Mouse (Mus musculus) limb, embryonic 15.5 days (tissue): ENCODE measurements at regions not wholly inside any gene's neighbourhood (a gene's known extent, or its start where the extent isn't known, plus 50 kb on each side); places are given as distances from the start of the nearest gene placed in this dataset.

ENCODE experiments used
- ATAC-seq: fragments of 200-750 bp; cut with Nextera tagmentation; 2 replicates; pipeline ENCODE4 v1.8.0; 2017; ENCODE audit warnings: low read depth, moderate TSS enrichment; ENCODE audit not compliant: insufficient number of reproducible peaks, low FRiP score, low TSS enrichment
- H3K27ac ChIP-seq: fragments of 300-500 bp; sonication (generic); 2 replicates; pipeline ENCODE4 v1.5.1; 2015; ENCODE audit warnings: moderate library complexity, mild to moderate bottlenecking, inconsistent platforms
- H3K27me3 ChIP-seq: fragments of 300-500 bp; sonication (generic); 2 replicates; pipeline ENCODE4 v1.6.1; 2015; ENCODE audit warnings: inconsistent platforms
- H3K36me3 ChIP-seq: fragments of 300-500 bp; sonication (generic); 2 replicates; pipeline ENCODE4 v1.6.1; 2015; ENCODE audit warnings: inconsistent platforms
- H3K4me1 ChIP-seq: fragments of 300-500 bp; sonication (generic); 2 replicates; pipeline ENCODE4 v1.6.1; 2015; ENCODE audit warnings: inconsistent platforms
- H3K4me2 ChIP-seq: fragments of 300-500 bp; sonication (generic); 2 replicates; pipeline ENCODE4 v1.6.1; 2015; ENCODE audit warnings: mild to moderate bottlenecking, inconsistent platforms
- H3K4me3 ChIP-seq: fragments of 300-500 bp; sonication (generic); 2 replicates; pipeline ENCODE4 v1.5.1; 2015; ENCODE audit warnings: mild to moderate bottlenecking, inconsistent platforms
- H3K9ac ChIP-seq: fragments of 300-500 bp; sonication (generic); 2 replicates; pipeline ENCODE4 v1.6.1; 2015; ENCODE audit warnings: inconsistent platforms
- H3K9me3 ChIP-seq: fragments of 300-500 bp; sonication (generic); 2 replicates; pipeline ENCODE4 v1.6.1; 2016; ENCODE audit warnings: inconsistent platforms
- WGBS: fragments of 180-500 bp; shearing (Covaris S2); methylation state at CpG from one replicate; pipeline ENCODE4 v1.1.7; 2015; 5-methylcytosine and 5-hydroxymethylcytosine counted together

DNA sequence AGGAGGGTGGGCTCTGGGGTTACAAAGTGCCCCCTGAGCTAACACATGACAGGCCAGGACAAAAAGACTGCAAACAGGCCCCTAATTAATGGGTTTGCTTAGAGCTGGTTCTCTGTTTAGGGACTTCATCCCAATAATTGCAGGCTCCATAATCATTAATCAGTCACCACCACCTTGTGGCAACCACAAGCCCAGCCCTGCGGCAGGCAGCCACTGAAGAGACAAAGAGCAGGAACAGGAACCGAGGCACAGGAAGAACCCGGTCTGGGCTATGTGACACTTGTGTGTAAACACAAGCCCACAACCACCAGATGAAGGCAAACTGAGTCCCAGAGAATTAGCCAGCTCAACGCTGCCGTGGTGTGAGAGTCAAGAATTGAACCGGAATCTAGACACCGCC is 114.1 kb upstream of the Pkdcc start:
- Histone ChIP-seq H3K27ac (peak overlapping the region; percentile 48), H3K4me1 (peaks cover 39% of the 10 kb centered on the region)

DNA sequence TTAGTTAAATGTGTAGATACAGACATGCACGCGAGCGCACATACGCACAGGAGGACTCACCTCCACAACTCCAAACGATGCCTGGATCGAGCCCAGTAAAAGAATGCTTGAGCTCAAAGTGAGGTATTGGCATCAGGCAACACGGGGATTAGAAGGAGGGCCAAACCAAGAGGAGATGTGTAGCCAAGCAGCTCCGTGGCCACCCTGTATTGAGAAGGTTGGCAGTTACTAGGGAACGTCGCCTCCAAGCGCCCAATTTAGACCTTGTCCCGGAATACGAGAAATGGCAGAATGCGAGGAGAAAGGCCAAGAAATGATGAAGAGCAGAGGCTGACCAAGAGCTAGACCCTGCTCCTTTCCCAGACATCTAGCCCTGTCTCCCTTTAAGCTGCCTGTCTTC is 113.3 kb upstream of the Pkdcc start:
- WGBS: 60% methylated on average over 14 of the region's 14 CpGs
- peaks cover 21% of the 10 kb centered on the region; the same call in 1 of the 2 replicates for H3K27me3 ChIP-seq
- H3K9ac ChIP-seq: no peak overlapping the region
- H3K36me3 ChIP-seq: no peaks in the 10 kb centered on the region
- H3K4me3 ChIP-seq: no peak overlapping the region
- H3K9me3 ChIP-seq: no peaks in the 10 kb centered on the region
- ATAC-seq: peak; percentile 59
- H3K27ac ChIP-seq: peak overlapping the region; percentile 38; the same call in 1 of the 2 replicates
- H3K4me2 ChIP-seq: no peak overlapping the region
- peaks cover 39% of the 10 kb centered on the region for H3K4me1 ChIP-seq

More for the DNA sequence above, 114.1 kb upstream of the Pkdcc start:
- Histone ChIP-seq H3K27me3 (peaks cover 21% of the 10 kb centered on the region; the same call in 1 of the 2 replicates), H3K4me3 (no peak overlapping the region), H3K36me3 (no peaks in the 10 kb centered on the region), H3K9me3 (no peaks in the 10 kb centered on the region), H3K9ac (no peak overlapping the region), H3K4me2 (no peak overlapping the region)
- 32% methylated on average over 7 of the region's 7 CpGs for whole genome bisulfite sequencing
- no peak for ATAC-seq

DNA sequence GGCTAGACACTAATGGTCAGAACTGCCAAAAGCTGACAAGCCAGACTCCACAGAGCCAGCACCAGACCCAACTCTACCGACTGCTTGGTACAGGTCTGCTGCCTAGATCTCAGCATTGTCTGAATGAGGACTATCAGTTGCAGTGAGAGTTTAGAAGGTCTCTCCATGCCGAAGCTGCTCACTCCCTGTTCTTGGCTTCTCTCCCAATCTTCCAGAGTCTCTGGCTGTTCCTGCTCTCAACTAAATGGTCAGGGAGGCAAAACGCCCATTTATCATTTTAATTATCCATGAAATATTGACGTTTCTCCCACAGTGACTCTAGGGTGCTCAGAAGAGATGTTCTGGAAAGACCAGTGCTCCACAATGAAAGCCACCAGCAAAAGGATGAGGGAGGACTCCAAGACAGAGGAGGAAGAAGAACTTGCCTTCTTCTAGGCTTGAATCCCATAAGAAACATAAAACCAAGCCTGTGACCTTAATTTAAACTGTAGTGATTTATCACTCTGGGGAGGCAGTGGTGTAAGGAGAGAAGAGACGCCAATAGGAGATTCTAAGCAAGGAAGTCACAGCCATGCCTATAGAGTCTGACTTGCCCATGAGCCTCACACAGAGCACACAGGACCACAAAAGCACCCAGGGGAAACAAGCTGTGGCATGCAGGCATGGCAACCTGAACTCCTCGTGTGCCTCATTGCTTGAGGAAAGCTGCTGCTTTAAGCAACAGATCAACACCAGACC is 112.2 kb upstream of the Pkdcc start:
- peaks cover 36% of the 10 kb centered on the region for H3K4me1 ChIP-seq
- WGBS: 39% methylated on average over 6 of the region's 6 CpGs

DNA sequence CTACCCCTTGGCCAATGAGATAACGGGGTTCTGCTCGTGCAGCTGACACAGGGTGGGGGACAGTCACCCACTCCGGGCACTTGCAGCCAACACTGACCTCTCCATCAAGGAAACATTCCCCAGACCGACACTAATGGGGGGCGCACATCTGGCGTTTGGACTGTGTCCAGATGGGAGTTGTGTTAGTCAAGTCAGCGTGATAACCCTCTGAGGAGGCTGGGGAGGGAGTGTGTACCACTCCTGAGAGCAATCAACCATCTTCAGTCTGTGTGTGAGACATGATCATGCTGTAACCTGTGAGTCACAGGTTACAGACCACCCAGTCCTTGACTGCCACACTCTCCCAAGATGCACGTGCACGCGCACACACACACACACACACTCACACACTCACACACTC is 106.9 kb upstream of the Pkdcc start:
- peaks cover 21% of the 10 kb centered on the region for H3K27me3 ChIP-seq
- H3K4me2 ChIP-seq: no peak overlapping the region
- no peaks in the 10 kb centered on the region for H3K9me3 ChIP-seq
- no peak for ATAC-seq
- 54% methylated on average over 10 of the region's 10 CpGs for WGBS
- H3K9ac ChIP-seq: no peak overlapping the region
- H3K4me1 ChIP-seq: peaks cover 19% of the 10 kb centered on the region
- no peak overlapping the region for H3K4me3 ChIP-seq
- no peak overlapping the region for H3K27ac ChIP-seq
- H3K36me3 ChIP-seq: no peaks in the 10 kb centered on the region

More for the DNA sequence above, 112.2 kb upstream of the Pkdcc start:
- Histone ChIP-seq H3K4me3 (no peak overlapping the region), H3K27me3 (peaks cover 21% of the 10 kb centered on the region; the same call in 1 of the 2 replicates), H3K36me3 (no peaks in the 10 kb centered on the region), H3K4me2 (no peak overlapping the region), H3K9ac (no peak overlapping the region), H3K27ac (no peak overlapping the region), H3K9me3 (no peaks in the 10 kb centered on the region)
- ATAC-seq: no peak

DNA sequence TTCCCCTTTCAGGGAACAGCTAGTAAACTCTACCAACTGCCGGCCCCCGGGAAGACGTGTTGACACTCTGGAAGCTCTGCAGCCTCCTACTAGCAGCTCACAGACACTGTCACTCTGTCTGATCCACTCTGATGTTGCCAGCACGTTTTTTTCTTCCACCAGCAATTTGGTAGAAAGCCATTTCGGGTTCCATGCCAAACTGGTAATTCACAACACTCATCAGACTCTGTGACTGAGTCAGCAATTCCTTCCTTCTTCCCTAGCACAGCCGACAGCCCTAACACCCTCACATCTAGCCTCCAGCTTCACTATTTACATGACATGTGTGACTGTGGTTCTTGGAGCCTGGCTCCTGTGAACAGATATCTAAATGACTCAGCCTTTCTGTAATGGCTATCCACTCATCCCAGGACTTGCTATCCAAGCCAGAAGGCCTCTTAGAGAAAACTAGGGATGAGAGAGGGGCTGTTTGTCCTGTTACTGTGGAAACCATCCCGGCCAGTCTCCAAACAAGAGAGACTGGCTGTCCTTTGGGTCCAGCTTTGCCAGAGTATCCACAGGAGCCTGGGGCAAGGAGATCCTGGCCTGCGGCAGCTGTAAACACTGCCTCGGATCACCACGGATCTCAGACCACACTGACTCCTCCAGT is 105.2 kb upstream of the Pkdcc start:
- peak; percentile 74 for ATAC-seq
- 33% methylated on average over 10 of the region's 10 CpGs for WGBS
- Histone ChIP-seq H3K27ac (peak overlapping the region; percentile 44), H3K4me2 (no peak overlapping the region), H3K9me3 (no peaks in the 10 kb centered on the region), H3K9ac (no peak overlapping the region), H3K36me3 (no peaks in the 10 kb centered on the region), H3K27me3 (peaks cover 21% of the 10 kb centered on the region), H3K4me3 (no peak overlapping the region), H3K4me1 (peaks cover 22% of the 10 kb centered on the region)

DNA sequence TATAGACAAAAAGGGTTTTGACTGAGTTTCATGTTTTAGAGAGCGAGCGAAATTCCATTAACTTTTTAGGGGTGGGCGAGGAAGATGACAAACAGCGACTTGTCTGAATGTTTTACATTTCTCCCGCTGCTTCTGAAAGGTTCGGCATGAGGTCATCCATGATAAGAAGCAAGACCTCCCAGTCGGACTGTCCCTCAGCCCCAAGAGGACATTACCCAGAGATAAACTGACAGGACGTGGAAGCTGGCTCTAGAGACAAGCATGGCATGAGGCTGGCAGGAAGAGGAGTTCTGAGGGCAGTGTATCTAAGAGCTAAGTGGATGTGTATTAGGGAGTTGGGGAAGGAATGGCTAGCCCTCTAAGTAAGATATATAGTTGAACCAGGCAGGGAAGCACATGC is 104.5 kb upstream of the Pkdcc start:
- ATAC-seq: no peak
- peaks cover 27% of the 10 kb centered on the region for H3K4me1 ChIP-seq
- 42% methylated on average over 8 of the region's 8 CpGs for WGBS
- H3K36me3 ChIP-seq: no peaks in the 10 kb centered on the region
- H3K4me3 ChIP-seq: no peak overlapping the region
- H3K27me3 ChIP-seq: peaks cover 21% of the 10 kb centered on the region
- no peak overlapping the region for H3K9ac ChIP-seq
- no peak overlapping the region for H3K4me2 ChIP-seq
- no peaks in the 10 kb centered on the region for H3K9me3 ChIP-seq
- H3K27ac ChIP-seq: peak overlapping the region; percentile 75; the same call in 1 of the 2 replicates

DNA sequence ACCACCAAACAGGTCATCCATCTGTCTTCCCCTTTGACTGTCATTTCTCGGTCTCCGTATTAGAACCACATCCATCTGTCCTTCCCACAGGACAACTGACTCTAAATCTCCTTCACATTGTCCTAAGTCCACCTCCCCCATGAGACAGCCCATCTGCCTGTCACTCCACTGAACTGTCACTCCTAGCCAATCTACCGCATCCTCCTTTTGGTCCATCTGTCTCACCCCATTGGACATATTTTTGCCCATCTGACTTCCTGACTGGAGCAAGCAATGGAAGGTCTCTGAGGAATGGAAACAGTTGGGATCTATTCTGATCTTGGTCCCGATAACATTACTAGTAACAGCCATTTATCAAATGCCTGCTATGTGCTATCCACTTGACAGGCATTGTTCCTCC is 99.9 kb upstream of the Pkdcc start:
- WGBS: 77% methylated on average over 4 of the region's 4 CpGs
- Histone ChIP-seq H3K4me3 (no peak overlapping the region), H3K36me3 (no peaks in the 10 kb centered on the region), H3K9me3 (no peaks in the 10 kb centered on the region), H3K27ac (peak overlapping the region; percentile 43; the same call in 1 of the 2 replicates), H3K4me2 (no peak overlapping the region), H3K4me1 (peaks cover 17% of the 10 kb centered on the region), H3K9ac (no peak overlapping the region), H3K27me3 (peaks cover 7% of the 10 kb centered on the region; the same call in 1 of the 2 replicates)
- no peak for ATAC-seq

DNA sequence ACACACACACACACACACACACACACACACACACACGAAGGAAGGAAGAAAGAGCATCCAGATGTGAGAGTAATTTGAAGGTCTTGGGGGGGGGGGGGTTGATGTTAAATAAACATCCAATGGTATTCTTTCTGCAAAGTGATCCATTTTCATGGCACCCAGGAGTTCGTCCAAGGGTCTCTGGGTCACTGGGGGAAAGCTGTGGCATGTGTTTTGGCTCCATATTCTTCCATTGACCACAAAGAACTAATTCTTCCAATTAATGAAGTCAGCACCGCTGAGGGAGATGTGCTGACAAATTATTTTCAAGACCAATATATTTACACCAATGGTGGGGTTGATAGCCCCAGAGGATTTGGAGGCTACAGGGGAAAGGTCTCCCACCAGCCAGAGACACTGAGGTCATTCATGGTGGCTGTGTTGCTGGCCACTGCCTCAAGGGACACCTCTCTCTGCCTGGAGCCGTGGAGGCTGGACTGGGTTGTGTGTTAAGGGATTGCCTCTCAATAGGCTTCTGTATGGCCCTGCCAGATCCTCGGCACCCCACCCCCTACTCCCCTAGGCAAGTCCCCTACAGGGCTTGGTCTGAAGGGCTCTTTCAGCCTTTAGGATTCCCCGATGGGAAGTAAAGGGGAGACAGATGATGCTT is 99.1 kb upstream of the Pkdcc start:
- Histone ChIP-seq H3K9me3 (no peaks in the 10 kb centered on the region), H3K4me2 (no peak overlapping the region), H3K9ac (no peak overlapping the region), H3K4me3 (no peak overlapping the region), H3K27ac (peak overlapping the region; percentile 40), H3K36me3 (no peaks in the 10 kb centered on the region), H3K4me1 (peaks cover 18% of the 10 kb centered on the region; the same call in 1 of the 2 replicates), H3K27me3 (peaks cover 3% of the 10 kb centered on the region; the same call in 1 of the 2 replicates)
- peak; percentile 86 for ATAC-seq
- WGBS: 42% methylated on average over 5 of the region's 6 CpGs

DNA sequence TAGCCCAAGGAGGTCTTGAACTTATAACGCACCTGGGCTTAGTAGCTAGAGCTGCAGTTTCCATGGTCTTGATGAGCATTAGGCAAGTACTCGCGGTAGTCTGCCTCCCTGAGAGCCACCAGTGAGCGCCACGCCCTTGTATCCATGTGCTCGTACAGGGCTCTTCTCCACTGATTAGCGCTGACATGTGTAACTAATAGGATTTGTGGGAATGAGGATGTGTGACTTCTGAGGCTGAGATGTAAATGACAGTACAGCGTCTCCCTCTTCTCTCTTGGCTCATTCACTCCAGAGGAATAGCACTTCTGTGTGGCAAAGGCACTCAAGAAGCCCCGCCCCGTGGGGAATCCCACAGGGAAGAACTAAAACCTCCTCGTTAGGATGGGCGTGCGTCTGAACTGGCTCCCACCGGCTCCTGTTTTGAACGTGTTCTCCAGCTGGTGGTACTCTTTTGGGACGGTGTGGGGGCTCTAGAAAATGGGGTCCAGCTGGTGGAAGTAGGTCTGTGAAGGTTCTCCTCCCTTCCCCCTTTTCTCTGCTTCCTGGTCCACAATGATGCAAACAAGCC is 94.3 kb upstream of the Pkdcc start:
- H3K4me1 ChIP-seq: peaks cover 37% of the 10 kb centered on the region
- no peak overlapping the region for H3K9ac ChIP-seq
- ATAC-seq: no peak
- 49% methylated on average over 16 of the region's 16 CpGs for WGBS
- no peaks in the 10 kb centered on the region for H3K36me3 ChIP-seq
- H3K4me2 ChIP-seq: no peak overlapping the region
- no peak overlapping the region for H3K4me3 ChIP-seq
- no peaks in the 10 kb centered on the region for H3K9me3 ChIP-seq
- no peak overlapping the region for H3K27ac ChIP-seq
- H3K27me3 ChIP-seq: peaks cover 8% of the 10 kb centered on the region; the same call in 1 of the 2 replicates

DNA sequence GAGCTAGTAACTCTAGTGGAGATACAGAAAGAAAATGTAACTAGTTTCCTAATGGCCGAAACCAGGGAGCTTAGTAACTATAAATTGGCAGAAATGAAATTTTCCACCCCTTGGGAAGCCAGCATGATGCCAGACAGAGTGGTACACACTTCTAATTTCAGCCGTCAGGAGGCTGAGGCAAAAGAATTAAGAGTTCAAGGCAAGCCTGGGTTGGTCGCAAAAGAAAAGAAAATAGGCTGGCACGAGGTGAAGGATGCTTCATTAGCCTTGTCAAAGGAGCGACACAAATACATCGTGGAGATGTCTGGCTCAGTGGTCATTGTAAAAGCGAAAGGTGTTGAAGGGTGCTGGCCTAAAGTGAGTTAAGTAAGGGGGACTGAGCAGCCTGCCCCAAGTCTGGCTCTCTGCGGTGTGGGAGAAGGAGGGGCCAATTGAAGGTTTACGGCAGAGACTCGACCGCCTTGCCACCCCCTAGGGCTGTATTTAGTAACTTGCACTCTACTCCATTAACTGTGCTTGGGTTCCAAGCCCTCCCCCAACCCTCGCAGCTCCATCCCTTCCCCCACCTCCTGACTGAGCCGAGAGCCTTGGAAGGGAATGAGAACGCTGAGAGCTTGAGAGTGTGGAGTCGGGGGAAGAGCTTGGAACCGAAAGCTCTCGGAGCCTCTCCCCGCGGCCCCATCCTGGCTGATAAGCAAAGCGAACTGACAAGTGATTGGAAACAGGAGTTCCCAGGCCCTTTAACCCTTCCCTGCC is 92.4 kb upstream of the Pkdcc start:
- 8% methylated on average over 20 of the region's 20 CpGs for WGBS
- peaks cover 37% of the 10 kb centered on the region for H3K4me1 ChIP-seq
- ATAC-seq: peak; percentile 62
- H3K4me2 ChIP-seq: peak overlapping the region; percentile 49
- peak overlapping the region; percentile 30 for H3K4me3 ChIP-seq
- H3K9ac ChIP-seq: no peak overlapping the region
- no peaks in the 10 kb centered on the region for H3K9me3 ChIP-seq
- peak overlapping the region; percentile 12 for H3K27ac ChIP-seq
- no peaks in the 10 kb centered on the region for H3K36me3 ChIP-seq
- H3K27me3 ChIP-seq: peaks cover 17% of the 10 kb centered on the region

DNA sequence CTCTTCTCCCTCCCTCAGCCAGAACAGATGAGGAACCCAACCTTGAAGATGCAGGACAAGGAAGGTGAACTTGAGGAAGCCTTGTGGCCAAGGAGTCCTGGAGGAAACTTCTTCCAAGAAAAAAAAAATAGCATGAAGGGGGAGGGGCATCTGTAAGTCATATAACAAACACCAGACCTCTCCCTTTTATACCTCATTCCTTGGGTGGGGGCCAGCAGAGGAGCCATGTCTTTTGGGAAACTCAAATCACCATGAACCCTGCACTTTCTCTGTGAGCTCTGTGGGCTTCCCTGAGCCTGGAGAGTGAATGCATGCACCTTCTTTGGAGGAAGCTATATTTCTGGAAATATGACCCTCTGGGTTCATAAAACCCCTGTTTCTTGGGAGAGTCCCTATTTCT is 90.0 kb upstream of the Pkdcc start:
- no peaks in the 10 kb centered on the region for H3K36me3 ChIP-seq
- H3K9me3 ChIP-seq: no peaks in the 10 kb centered on the region
- ATAC-seq: no peak
- H3K4me2 ChIP-seq: no peak overlapping the region
- H3K27me3 ChIP-seq: peaks cover 34% of the 10 kb centered on the region
- H3K27ac ChIP-seq: no peak overlapping the region; the same call in 1 of the 2 replicates
- peaks cover 51% of the 10 kb centered on the region for H3K4me1 ChIP-seq
- H3K4me3 ChIP-seq: no peak overlapping the region
- no peak overlapping the region for H3K9ac ChIP-seq
